Mouse (Mus musculus) MEL (cell line): ENCODE measurements at regions not wholly inside any gene's neighbourhood (a gene's known extent, or its start where the extent isn't known, plus 50 kb on each side); places are given as distances from the start of the nearest gene placed in this dataset.

Source experiments
- CHD2 ChIP-seq: IDR thresholded peaks from 2 replicates; pipeline ENCODE4 v1.6.1; 2011; ENCODE audit warnings: low read length, improper control_type of control experiment
- CTCF ChIP-seq, 3 experiments: IDR thresholded peaks in 2 of 3; conservative IDR thresholded peaks in 1 of 3; 2 replicates each; pipeline ENCODE4 v1.5.1; 2011 to 2012; ENCODE audit warnings: low read length in 3 of 3, low read depth in 2 of 3, mild to moderate bottlenecking in 2 of 3, improper control_type of control experiment in 1 of 3, inconsistent platforms in 1 of 3, mixed read lengths in 1 of 3, moderate library complexity in 1 of 3; ENCODE audit not compliant: control insufficient read depth in 1 of 3, insufficient read depth in 1 of 3, poor library complexity in 1 of 3, severe bottlenecking in 1 of 3
- EP300 ChIP-seq, 2 experiments: IDR thresholded peaks; 2 replicates each; pipeline ENCODE4 v1.6.1; 2011; ENCODE audit warnings: improper control_type of control experiment in 2 of 2, low read length in 2 of 2, low read depth in 1 of 2, mild to moderate bottlenecking in 1 of 2
- ETS1 ChIP-seq: IDR thresholded peaks from 2 replicates; pipeline ENCODE4 v1.6.1; 2012; ENCODE audit warnings: low read depth, mild to moderate bottlenecking, inconsistent platforms, low read length, improper control_type of control experiment, moderate library complexity
- JUND ChIP-seq: IDR thresholded peaks from 2 replicates; pipeline ENCODE4 v1.6.1; 2011; ENCODE audit warnings: low read depth, mild to moderate bottlenecking, improper control_type of control experiment, low read length
- MAZ ChIP-seq: IDR thresholded peaks from 2 replicates; pipeline ENCODE4 v1.6.1; 2012; ENCODE audit warnings: low read depth, mild to moderate bottlenecking, inconsistent platforms, low read length, improper control_type of control experiment
- MEF2A ChIP-seq: IDR thresholded peaks from 2 replicates; pipeline ENCODE4 v1.6.1; 2014; ENCODE audit warnings: low read depth, mild to moderate bottlenecking, inconsistent platforms, low read length, improper control_type of control experiment; ENCODE audit not compliant: poor library complexity, insufficient replicate concordance, severe bottlenecking; ENCODE audit errors: extremely low read depth
- MXI1 ChIP-seq: IDR thresholded peaks from 2 replicates; pipeline ENCODE4 v1.6.1; 2011; ENCODE audit warnings: mild to moderate bottlenecking, low read depth, low read length, improper control_type of control experiment
- POLR2A ChIP-seq, 2 experiments: IDR thresholded peaks; 2 replicates each; pipeline ENCODE4 v1.6.1; 2011 to 2012; ENCODE audit warnings: low read length in 2 of 2, mild to moderate bottlenecking in 2 of 2, control low read depth in 1 of 2, improper control_type of control experiment in 1 of 2, low read depth in 1 of 2, moderate library complexity in 1 of 2; ENCODE audit not compliant: control insufficient read depth in 1 of 2, insufficient read depth in 1 of 2, poor library complexity in 1 of 2
- TBP ChIP-seq: IDR thresholded peaks from 2 replicates; pipeline ENCODE4 v1.8.0; 2011; ENCODE audit warnings: low read depth, low read length, improper control_type of control experiment
- TCF12 ChIP-seq: IDR thresholded peaks from 2 replicates; pipeline ENCODE4 v1.6.1; 2014; ENCODE audit warnings: low read depth, mild to moderate bottlenecking, inconsistent platforms, low read length, improper control_type of control experiment, moderate library complexity
- UBTF ChIP-seq: IDR thresholded peaks from 2 replicates; pipeline ENCODE4 v1.6.1; 2012; ENCODE audit warnings: low read depth, mild to moderate bottlenecking, inconsistent platforms, low read length, improper control_type of control experiment, moderate library complexity, borderline replicate concordance; ENCODE audit not compliant: insufficient read depth
- USF1 ChIP-seq: IDR thresholded peaks from 2 replicates; pipeline ENCODE4 v1.6.1; 2014; ENCODE audit warnings: low read depth, mild to moderate bottlenecking, inconsistent platforms, low read length, improper control_type of control experiment, moderate library complexity
- ZMIZ1 ChIP-seq: IDR thresholded peaks from 2 replicates; pipeline ENCODE4 v1.6.1; 2012; ENCODE audit warnings: low read depth, mild to moderate bottlenecking, inconsistent platforms, low read length, improper control_type of control experiment, moderate library complexity

DNA sequence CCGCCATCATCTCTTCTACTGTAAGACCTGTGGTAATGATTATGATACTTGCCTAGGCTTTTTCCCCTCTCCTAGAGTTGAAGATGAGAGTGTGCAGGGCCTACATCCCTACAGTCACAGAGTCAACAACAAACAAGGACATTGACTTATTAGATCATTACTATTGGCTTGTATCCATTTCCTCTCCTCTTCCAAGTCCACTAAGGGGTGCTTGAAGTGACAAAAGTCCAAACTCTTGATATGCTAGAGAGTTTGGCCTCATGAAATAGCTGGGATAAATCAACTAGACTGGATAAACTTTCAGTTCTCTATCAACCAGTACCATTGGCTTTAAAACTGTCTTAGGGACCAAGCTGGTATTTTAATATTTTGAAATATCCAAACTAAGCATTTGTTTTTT lies 165.7 kb upstream of the Ap5m1 start:
- TF ChIP-seq MEF2A (no peak), CTCF (IDR thresholded peaks at IDR 0.05 in 2 of 3, conservative IDR thresholded peaks at IDR 0.05 in 1 of 3; ENCODE audit: control insufficient read depth in 1 of 3, insufficient read depth in 1 of 3, low read depth in 2 of 3, low read length in 3 of 3, poor library complexity in 1 of 3, severe bottlenecking in 1 of 3) (no peak), MXI1 (no peak), UBTF (no peak), POLR2A (IDR thresholded peaks at IDR 0.05; ENCODE audit: control insufficient read depth in 1 of 2, insufficient read depth in 1 of 2, low read depth in 1 of 2, low read length in 2 of 2, poor library complexity in 1 of 2) (no peak), ETS1 (no peak), CHD2 (no peak), MAZ (no peak), TCF12 (no peak), ZMIZ1 (no peak), EP300 (IDR thresholded peaks at IDR 0.05; ENCODE audit: low read depth in 1 of 2, low read length in 2 of 2) (no peak), USF1 (no peak), JUND (no peak), TBP (no peak)
